ENCODE assay signal across 24 mouse cellular contexts in genomic region chr13:29290569-29290968, GRCm38 (mm10).
A peak's percentile ranks its signal among the peaks of the same experiment; 100 is the strongest.
DNase-seq lines count a peak whose midpoint lies in the region; ATAC-seq lines count a peak whose summit lies in the region.
"Had no signal": no experiment of that assay in that cellular context is flagged by ENCODE, and none has a peak within 500 bp of the region (broad histone marks: within the 10 kb centered on the region; RNA-seq: fewer than 3 reads in every experiment).

No protein-coding gene starts in this region.

- no peaks in the 10 kb centered on the region for H3K36me3 ChIP-seq in midbrain, embryonic 11.5 days (ENCODE audit: control insufficient read depth, insufficient read depth, low read length)
- H3K36me3 ChIP-seq in midbrain, embryonic 13.5 days = no peaks in the 10 kb centered on the region
- H3K36me3 ChIP-seq: intestine, embryonic 15.5 days; limb, embryonic 10.5 days; limb, embryonic 15.5 days; liver, embryonic 13.5 days; midbrain, embryonic 12.5 days had no signal

- peak; percentile 35 for DNase-seq in gastrocnemius, postnatal 10 days
- no peak for DNase-seq in gastrocnemius, adult 18-20 months (ENCODE audit: low spot score)
- peak; percentile 26 for DNase-seq in midbrain, embryonic 11.5 days (ENCODE audit: low spot score, missing footprints)
- DNase-seq in lung, postnatal 10 days = peak; percentile 43
- peak; percentile 18 for DNase-seq in skeletal muscle tissue, adult 2 months (ENCODE audit: low read depth, low spot score)
- DNase-seq: adrenal gland, postnatal 25 days; cerebellum, adult 18-20 months; cerebellum, postnatal 36 days; heart, adult 2 months; heart, postnatal 14 days; kidney, adult 2 months; kidney, postnatal 4 days; layer of hippocampus, postnatal 36 days; liver, embryonic 13.5 days; thymus, adult 2 months; thymus, postnatal 36 days had no signal

- no peak overlapping the region for H3K27ac ChIP-seq in midbrain, embryonic 11.5 days (ENCODE audit: low read depth, low read length)
- no peak overlapping the region for H3K27ac ChIP-seq in midbrain, embryonic 13.5 days
- H3K27ac ChIP-seq: forebrain, embryonic 13.5 days; heart, adult 2 months; hindbrain, postnatal 0 days; intestine, embryonic 15.5 days; limb, embryonic 10.5 days; limb, embryonic 15.5 days; liver, embryonic 13.5 days; midbrain, embryonic 12.5 days had no signal

- 70% methylated on average over 4 of the region's 4 CpGs for WGBS in midbrain, embryonic 11.5 days
- 69% methylated on average over 4 of the region's 4 CpGs for WGBS in midbrain, embryonic 13.5 days

- H3K4me2 ChIP-seq in midbrain, embryonic 11.5 days = no peak overlapping the region
- no peak overlapping the region for H3K4me2 ChIP-seq in midbrain, embryonic 13.5 days (replicated peaks)
- H3K4me2 ChIP-seq: forebrain, embryonic 13.5 days; intestine, embryonic 15.5 days; limb, embryonic 15.5 days; liver, embryonic 13.5 days; midbrain, embryonic 12.5 days had no signal

- H3K4me1 ChIP-seq in midbrain, embryonic 11.5 days (ENCODE audit: control insufficient read depth, insufficient read depth, low read length) = no peaks in the 10 kb centered on the region
- H3K4me1 ChIP-seq in midbrain, embryonic 13.5 days (replicated peaks) = no peaks in the 10 kb centered on the region
- H3K4me1 ChIP-seq: forebrain, embryonic 13.5 days; intestine, embryonic 15.5 days; limb, embryonic 10.5 days; limb, embryonic 15.5 days; liver, embryonic 13.5 days; midbrain, embryonic 12.5 days had no signal

- no peak for ATAC-seq in midbrain, embryonic 11.5 days (ENCODE audit: low FRiP score)
- ATAC-seq in midbrain, embryonic 13.5 days = no peak
- no peak for ATAC-seq in frontal cortex, adult (ENCODE audit: low TSS enrichment)
- ATAC-seq: forebrain, embryonic 13.5 days; hindbrain, postnatal 0 days; intestine, embryonic 15.5 days had no signal

- no peak overlapping the region for H3K9ac ChIP-seq in midbrain, embryonic 11.5 days (ENCODE audit: low read length)
- H3K9ac ChIP-seq in midbrain, embryonic 13.5 days (replicated peaks) = no peak overlapping the region
- H3K9ac ChIP-seq: forebrain, embryonic 13.5 days; intestine, embryonic 15.5 days; limb, embryonic 15.5 days; liver, embryonic 13.5 days; midbrain, embryonic 12.5 days had no signal

- H3K9me3 ChIP-seq in midbrain, embryonic 11.5 days (ENCODE audit: control insufficient read depth, low read length) = no peaks in the 10 kb centered on the region
- H3K9me3 ChIP-seq in midbrain, embryonic 13.5 days = no peaks in the 10 kb centered on the region
- H3K9me3 ChIP-seq: forebrain, embryonic 13.5 days; intestine, embryonic 15.5 days; limb, embryonic 10.5 days; limb, embryonic 15.5 days; liver, embryonic 13.5 days; midbrain, embryonic 12.5 days had no signal

- no peak overlapping the region for H3K4me3 ChIP-seq in midbrain, embryonic 11.5 days (ENCODE audit: low read depth, low read length)
- no peak overlapping the region for H3K4me3 ChIP-seq in midbrain, embryonic 13.5 days (replicated peaks)
- H3K4me3 ChIP-seq: forebrain, embryonic 13.5 days; heart, adult 2 months; intestine, embryonic 15.5 days; limb, embryonic 10.5 days; limb, embryonic 15.5 days; liver, embryonic 13.5 days; midbrain, embryonic 12.5 days had no signal

- H3K27me3 ChIP-seq in midbrain, embryonic 11.5 days (ENCODE audit: control insufficient read depth, insufficient read depth, low read length) = no peaks in the 10 kb centered on the region
- no peaks in the 10 kb centered on the region for H3K27me3 ChIP-seq in midbrain, embryonic 13.5 days
- H3K27me3 ChIP-seq: forebrain, embryonic 13.5 days; intestine, embryonic 15.5 days; limb, embryonic 15.5 days; liver, embryonic 13.5 days; midbrain, embryonic 12.5 days had no signal
